ENCODE assay signal across 15 mouse cellular contexts in the genomic region with DNA sequence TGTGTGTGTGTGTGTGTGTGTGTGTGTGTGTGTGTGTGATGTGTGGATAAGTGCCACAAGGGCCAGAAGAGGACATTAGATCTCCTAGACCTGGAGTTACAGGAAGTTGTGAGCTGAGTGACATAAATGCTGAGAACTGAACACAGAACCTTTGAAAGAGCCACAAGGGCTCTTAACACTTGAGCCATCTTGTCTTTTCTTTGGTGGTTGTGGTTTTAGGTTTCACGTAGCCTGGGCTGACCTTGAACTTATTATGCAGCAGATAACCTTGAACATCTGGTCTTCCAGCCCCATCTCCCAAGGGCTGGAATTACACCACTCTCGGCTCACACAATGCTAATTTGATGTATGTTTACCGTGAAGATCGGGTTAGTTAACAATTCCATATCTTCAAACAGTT.
"Had no signal": no experiment of that assay in that cellular context is flagged by ENCODE, and none has a peak within 500 bp of the region (broad histone marks: within the 10 kb centered on the region; RNA-seq: fewer than 3 reads in every experiment).

No protein-coding gene starts in this region.

- H3K9me3 ChIP-seq: neural tube, embryonic 13.5 days; neural tube, embryonic 15.5 days; stomach, embryonic 15.5 days had no signal

- H3K27ac ChIP-seq: stomach, embryonic 15.5 days; stomach, postnatal 0 days had no signal

- H3K9ac ChIP-seq: stomach, embryonic 15.5 days had no signal

- DNase-seq: right cerebral cortex, adult 18-20 months; right cerebral cortex, postnatal 14 days; right cerebral cortex, postnatal 25 days; right cerebral cortex, postnatal 4 days; spleen, adult 18-20 months; thymus, adult 18-20 months; thymus, adult 2 months; thymus, postnatal 14 days; thymus, postnatal 25 days; thymus, postnatal 36 days; thymus, postnatal 4 days had no signal

- H3K27me3 ChIP-seq: stomach, embryonic 15.5 days had no signal

- H3K36me3 ChIP-seq: neural tube, embryonic 13.5 days; neural tube, embryonic 15.5 days; stomach, embryonic 15.5 days had no signal
